Mouse (Mus musculus) cortical plate, adult 2 months (tissue): ENCODE results near the gene Clcf1.

Experiments used
- CTCF ChIP-seq: fragments of 200-500 bp; IDR thresholded peaks from 2 replicates; pipeline ENCODE4 v1.5.1; 2011; ENCODE audit warnings: mild to moderate bottlenecking, control low read depth, low read length; ENCODE audit not compliant: insufficient read depth; ENCODE audit errors: extremely low read depth
- POLR2A ChIP-seq: fragments of 200-500 bp; IDR thresholded peaks from 2 replicates; pipeline ENCODE4 v1.6.1; 2011; ENCODE audit warnings: mild to moderate bottlenecking, low read length, control low read depth; ENCODE audit not compliant: insufficient read depth; ENCODE audit errors: extremely low read depth

DNA sequence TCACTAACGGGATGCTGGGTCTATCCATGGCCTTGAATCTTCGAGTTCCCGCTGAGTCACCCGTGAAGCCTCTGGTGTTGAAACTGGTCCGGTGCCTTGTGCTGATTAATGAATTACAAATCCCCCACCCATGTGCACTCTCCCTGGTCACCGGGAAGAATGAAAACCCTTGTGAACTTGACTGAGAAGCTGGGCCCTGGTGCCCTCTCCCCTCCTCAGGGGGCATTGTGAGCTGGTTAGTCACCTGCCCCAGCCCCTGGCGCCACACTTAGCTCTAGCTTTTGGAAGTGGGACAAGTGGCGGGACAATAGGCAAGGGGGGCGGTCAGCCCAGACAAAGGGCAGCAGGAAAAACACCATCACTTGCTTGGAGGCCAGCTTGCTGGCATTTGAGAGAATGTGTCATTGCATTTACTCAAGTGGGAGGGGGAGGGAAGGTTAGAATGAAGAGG is 489 bp upstream of the Clcf1 start:
- TF ChIP-seq CTCF, result no peak
- no peak for TF ChIP-seq POLR2A
